Comparison of ENCODE assay signal across 8 mouse cellular contexts in genomic region chr5:65863349-65863749, GRCm38 (mm10). TPM values are rescaled to one million over a fixed set of nuclear protein-coding genes. Genes with fewer than 3 reads are reported as not detected.
DNase-seq lines count a peak whose midpoint lies in the region; ATAC-seq and TF ChIP-seq lines count a peak whose summit lies in the region.

No protein-coding gene starts in this region.

- no peak overlapping the region for H3K9ac ChIP-seq in heart, embryonic 12.5 days
- H3K9ac ChIP-seq in forebrain, postnatal 0 days, result no peak overlapping the region

- no peak for TF ChIP-seq CTCF in forebrain, postnatal 0 days (IDR thresholded peaks at IDR 0.05; ENCODE audit: low read depth)

- no peaks in the 10 kb centered on the region for H3K9me3 ChIP-seq in heart, embryonic 12.5 days (replicated peaks)
- no peaks in the 10 kb centered on the region for H3K9me3 ChIP-seq in forebrain, postnatal 0 days (ENCODE audit: low read length)

- no peak overlapping the region for H3K4me3 ChIP-seq in heart, embryonic 12.5 days
- H3K4me3 ChIP-seq in forebrain, postnatal 0 days (ENCODE audit: low read depth, low read length), result no peak overlapping the region

- WGBS in heart, embryonic 12.5 days, result 67% methylated on average over 12 of the region's 12 CpGs
- WGBS in forebrain, postnatal 0 days, result 86% methylated on average over 12 of the region's 12 CpGs

- peaks cover 8% of the 10 kb centered on the region for H3K4me1 ChIP-seq in heart, embryonic 12.5 days (replicated peaks)
- no peaks in the 10 kb centered on the region for H3K4me1 ChIP-seq in forebrain, postnatal 0 days (ENCODE audit: insufficient read depth)

- H3K27me3 ChIP-seq in heart, embryonic 12.5 days (replicated peaks), result no peaks in the 10 kb centered on the region
- H3K27me3 ChIP-seq in forebrain, postnatal 0 days (ENCODE audit: insufficient read depth, low read length), result no peaks in the 10 kb centered on the region

- H3K36me3 ChIP-seq in heart, embryonic 12.5 days, result no peaks in the 10 kb centered on the region
- H3K36me3 ChIP-seq in forebrain, postnatal 0 days (ENCODE audit: insufficient read depth), result no peaks in the 10 kb centered on the region

- H3K27ac ChIP-seq in heart, embryonic 12.5 days (ENCODE audit: poor library complexity, severe bottlenecking), result no peak overlapping the region
- no peak overlapping the region for H3K27ac ChIP-seq in forebrain, postnatal 0 days (ENCODE audit: low read depth, low read length)

- peak overlapping the region; percentile 10; the same call in 1 of the 2 replicates for H3K4me2 ChIP-seq in heart, embryonic 12.5 days
- no peak overlapping the region for H3K4me2 ChIP-seq in forebrain, postnatal 0 days (ENCODE audit: low read depth)

- DNase-seq in right cerebral cortex, postnatal 25 days, result peak; percentile 8
- DNase-seq in right cerebral cortex, postnatal 4 days, result no peak
- DNase-seq in lung, postnatal 25 days (ENCODE audit: low spot score), result peak; percentile 69
- DNase-seq in thymus, postnatal 0 days (ENCODE audit: low spot score), result peak; percentile 95
- no peak for DNase-seq in yolk sac, embryonic 10.5 days (ENCODE audit: low spot score)
- no peak for DNase-seq in cerebellum, postnatal 36 days
- no peak for DNase-seq in forebrain, postnatal 0 days

- no peak for ATAC-seq in heart, embryonic 12.5 days (ENCODE audit: insufficient number of reproducible peaks, low FRiP score)
- ATAC-seq in forebrain, postnatal 0 days, result no peak

RNA-seq across cellular contexts. Expression of gene Rhoh, which starts 2.3 kb away (rescaled TPM):
- polyA plus RNA-seq in heart, embryonic 12.5 days (2016; fragmentation: Nextera tagmentation; extraction: Ambion mirVana), result 0.85 and 0.97 TPM in 2 replicates
- polyA plus RNA-seq in thymus, postnatal 0 days (2015; fragmentation: Nextera tagmentation; extraction: Ambion mirVana), result 174 and 206 TPM in 2 replicates
- total RNA-seq in forebrain, postnatal 0 days (2014; rRNA removed), result 1.00 and 4.5 TPM in 2 replicates
- polyA plus RNA-seq in forebrain, postnatal 0 days (2015; fragmentation: Nextera tagmentation; extraction: Ambion mirVana), result 0.25 and 0.54 TPM in 2 replicates

Comparison
In these comparisons a context has a peak if more than half of its experiments do, and no peak if none do; other contexts are left out.
1. DNase-seq: peak in right cerebral cortex, postnatal 25 days (single experiment), lung, postnatal 25 days (single experiment) and thymus, postnatal 0 days (single experiment); none in right cerebral cortex, postnatal 4 days (single experiment), yolk sac, embryonic 10.5 days (single experiment), cerebellum, postnatal 36 days (0 of 2) and forebrain, postnatal 0 days (single experiment).
2. RNA of gene Rhoh, which starts 2.3 kb away (polyA plus RNA-seq): 174 to 206 TPM in thymus, postnatal 0 days; 0.85 to 0.97 TPM in heart, embryonic 12.5 days and 0.25 to 0.54 TPM in forebrain, postnatal 0 days; every median in the first group is over 10 times any median in the second.